Mouse (Mus musculus) liver, embryonic 13.5 days (tissue): Measurements from ENCODE around the gene Hcls1. TPM values are rescaled to one million over a fixed set of nuclear protein-coding genes. Genes with fewer than 3 reads are reported as not detected.

Source experiments
- ATAC-seq: fragments of 200-750 bp; cut with Nextera tagmentation; 2 replicates; pipeline ENCODE4 v1.8.0; 2017; ENCODE audit warnings: low read depth, mild to moderate bottlenecking, moderate number of reproducible peaks, moderate library complexity
- DNase-seq: peaks from one replicate; pipeline ENCODE4 v3.0.0; 2022
- H3K27ac ChIP-seq: fragments of 300-500 bp; sonication (generic); 2 replicates; pipeline ENCODE4 v1.5.1; 2015; ENCODE audit warnings: moderate library complexity, mild to moderate bottlenecking, inconsistent platforms
- H3K27me3 ChIP-seq: fragments of 300-500 bp; sonication (generic); 2 replicates; pipeline ENCODE4 v1.6.1; 2015; ENCODE audit warnings: mild to moderate bottlenecking, inconsistent platforms
- H3K36me3 ChIP-seq: fragments of 300-500 bp; sonication (generic); 2 replicates; pipeline ENCODE4 v1.6.1; 2015; ENCODE audit warnings: mild to moderate bottlenecking, inconsistent platforms
- H3K4me1 ChIP-seq: fragments of 300-500 bp; sonication (generic); replicated peaks from 2 replicates; pipeline ENCODE4 v1.6.1; 2015; ENCODE audit warnings: inconsistent platforms
- H3K4me2 ChIP-seq: fragments of 300-500 bp; sonication (generic); 2 replicates; pipeline ENCODE4 v1.6.1; 2015; ENCODE audit warnings: inconsistent platforms, mild to moderate bottlenecking, moderate library complexity
- H3K4me3 ChIP-seq: fragments of 300-500 bp; sonication (generic); replicated peaks from 2 replicates; pipeline ENCODE4 v1.5.1; 2015; ENCODE audit warnings: mild to moderate bottlenecking, inconsistent platforms
- H3K9ac ChIP-seq: fragments of 300-500 bp; sonication (generic); 2 replicates; pipeline ENCODE4 v1.6.1; 2015; ENCODE audit warnings: mild to moderate bottlenecking, inconsistent platforms
- H3K9me3 ChIP-seq: fragments of 300-500 bp; sonication (generic); replicated peaks from 2 replicates; pipeline ENCODE4 v1.6.1; 2016; ENCODE audit warnings: inconsistent platforms
- WGBS: fragments of 180-500 bp; shearing (Covaris S2); methylation state at CpG from one replicate; pipeline ENCODE4 v1.1.7; 2015; ENCODE audit not compliant: insufficient replicate concordance; 5-methylcytosine and 5-hydroxymethylcytosine counted together
- polyA plus RNA-seq: library from polyadenylated mRNA; unstranded; fragments of >200 nt; fragmentation: Nextera tagmentation; extraction: Ambion mirVana; gene quantifications from 2 replicates; pipeline ENCODE4 v1.2.1, GENCODE M21; 2015

Hcls1 gene
- polyA plus RNA-seq, 1 experiment from 2014 or later, result 12.6 TPM

- H3K27me3 ChIP-seq, result no peaks in the 10 kb centered on the region
- ATAC-seq (no peak), DNase-seq (no peak)
- no peak overlapping the region for H3K27ac ChIP-seq
- H3K4me1 ChIP-seq, result no peaks in the 10 kb centered on the region
- H3K4me3 ChIP-seq, result no peak overlapping the region
- H3K9ac ChIP-seq, result no peak overlapping the region
- WGBS, result 65% methylated on average over 3 of the region's 3 CpGs
- no peaks in the 10 kb centered on the region for H3K9me3 ChIP-seq
- H3K36me3 ChIP-seq, result peaks cover 47% of the 10 kb centered on the region
- no peak overlapping the region for H3K4me2 ChIP-seq
Observed at GRCm38 (mm10) chr16:36920410-36920809, 14.4 kb upstream of the Hcls1 start.

- ATAC-seq, result no peak
Observed at GRCm38 (mm10) chr16:36921067-36921613, 13.6 kb upstream of the Hcls1 start.

GRCm38 (mm10) chr16:36921980-36922379 lies 12.8 kb upstream of the Hcls1 start:
- DNase-seq (no peak), ATAC-seq (no peak)
- Histone ChIP-seq H3K4me2 (no peak overlapping the region), H3K4me3 (no peak overlapping the region), H3K9ac (no peak overlapping the region), H3K27ac (no peak overlapping the region), H3K9me3 (no peaks in the 10 kb centered on the region), H3K27me3 (no peaks in the 10 kb centered on the region), H3K4me1 (no peaks in the 10 kb centered on the region), H3K36me3 (peaks cover 47% of the 10 kb centered on the region)
- WGBS, result 68% methylated on average over 6 of the region's 6 CpGs

More at GRCm38 (mm10) chr16:36921067-36921613, 13.6 kb upstream of the Hcls1 start:
- WGBS, result 83% methylated on average over 8 of the region's 8 CpGs
- H3K27me3 ChIP-seq, result no peaks in the 10 kb centered on the region
- peaks cover 46% of the 10 kb centered on the region for H3K36me3 ChIP-seq
- no peak for DNase-seq
- H3K4me1 ChIP-seq, result no peaks in the 10 kb centered on the region
- H3K27ac ChIP-seq, result no peak overlapping the region
- H3K4me2 ChIP-seq, result no peak overlapping the region
- H3K4me3 ChIP-seq, result no peak overlapping the region
- H3K9me3 ChIP-seq, result no peaks in the 10 kb centered on the region
- H3K9ac ChIP-seq, result no peak overlapping the region

GRCm38 (mm10) chr16:36924312-36924711 lies 10.5 kb upstream of the Hcls1 start:
- Histone ChIP-seq H3K27me3 (no peaks in the 10 kb centered on the region), H3K36me3 (peaks cover 50% of the 10 kb centered on the region), H3K9me3 (no peaks in the 10 kb centered on the region), H3K9ac (no peak overlapping the region), H3K4me3 (no peak overlapping the region), H3K27ac (no peak overlapping the region), H3K4me1 (no peaks in the 10 kb centered on the region), H3K4me2 (no peak overlapping the region)
- DNase-seq (no peak), ATAC-seq (no peak)
- WGBS, result 91% methylated on average over 8 of the region's 8 CpGs

- no peaks in the 10 kb centered on the region for H3K4me1 ChIP-seq
- no peak overlapping the region for H3K4me2 ChIP-seq
- DNase-seq (no peak), ATAC-seq (no peak)
- no peak overlapping the region for H3K9ac ChIP-seq
- H3K4me3 ChIP-seq, result no peak overlapping the region
- no peak overlapping the region for H3K27ac ChIP-seq
- peaks cover 56% of the 10 kb centered on the region for H3K36me3 ChIP-seq
- H3K27me3 ChIP-seq, result no peaks in the 10 kb centered on the region
- WGBS, result 75% methylated on average over 6 of the region's 6 CpGs
- no peaks in the 10 kb centered on the region for H3K9me3 ChIP-seq
Observed at GRCm38 (mm10) chr16:36925351-36925750, 9.4 kb upstream of the Hcls1 start.

GRCm38 (mm10) chr16:36925797-36926196 lies 9.0 kb upstream of the Hcls1 start:
- H3K27me3 ChIP-seq, result no peaks in the 10 kb centered on the region
- H3K4me2 ChIP-seq, result no peak overlapping the region
- no peak overlapping the region for H3K4me3 ChIP-seq
- WGBS, result 76% methylated on average over 6 of the region's 6 CpGs
- DNase-seq, result no peak
- H3K4me1 ChIP-seq, result no peaks in the 10 kb centered on the region
- peaks cover 56% of the 10 kb centered on the region for H3K36me3 ChIP-seq
- H3K9ac ChIP-seq, result no peak overlapping the region
- no peak for ATAC-seq
- no peaks in the 10 kb centered on the region for H3K9me3 ChIP-seq
- no peak overlapping the region for H3K27ac ChIP-seq

- H3K27ac ChIP-seq, result no peak overlapping the region
- peaks cover 58% of the 10 kb centered on the region for H3K36me3 ChIP-seq
- H3K9ac ChIP-seq, result no peak overlapping the region
- no peak overlapping the region for H3K4me2 ChIP-seq
- H3K4me3 ChIP-seq, result no peak overlapping the region
- DNase-seq (no peak), ATAC-seq (no peak)
- H3K9me3 ChIP-seq, result no peaks in the 10 kb centered on the region
- no peaks in the 10 kb centered on the region for H3K4me1 ChIP-seq
- no peaks in the 10 kb centered on the region for H3K27me3 ChIP-seq
- WGBS, result 80% methylated on average over 10 of the region's 10 CpGs
Observed at GRCm38 (mm10) chr16:36926514-36927447, 8.0 kb upstream of the Hcls1 start.

- 60% methylated on average over 10 of the region's 10 CpGs for WGBS
- Histone ChIP-seq H3K9me3 (no peaks in the 10 kb centered on the region), H3K4me2 (no peak overlapping the region), H3K4me1 (no peaks in the 10 kb centered on the region), H3K27ac (no peak overlapping the region), H3K36me3 (peaks cover 66% of the 10 kb centered on the region), H3K4me3 (no peak overlapping the region), H3K27me3 (no peaks in the 10 kb centered on the region), H3K9ac (no peak overlapping the region)
- DNase-seq (no peak), ATAC-seq (no peak)
Observed at GRCm38 (mm10) chr16:36927495-36928105, 7.2 kb upstream of the Hcls1 start.

GRCm38 (mm10) chr16:36928106-36928500 lies 6.7 kb upstream of the Hcls1 start:
- no peak for DNase-seq
- 83% methylated on average over 8 of the region's 8 CpGs for WGBS
- no peak for ATAC-seq
- Histone ChIP-seq H3K36me3 (peaks cover 71% of the 10 kb centered on the region), H3K9me3 (no peaks in the 10 kb centered on the region), H3K4me2 (no peak overlapping the region), H3K4me1 (no peaks in the 10 kb centered on the region), H3K4me3 (no peak overlapping the region), H3K27ac (no peak overlapping the region), H3K9ac (no peak overlapping the region), H3K27me3 (no peaks in the 10 kb centered on the region)

- WGBS, result 92% methylated on average over 7 of the region's 7 CpGs
- Histone ChIP-seq H3K9ac (no peak overlapping the region), H3K4me1 (peaks cover 4% of the 10 kb centered on the region), H3K27ac (no peak overlapping the region), H3K36me3 (peaks cover 74% of the 10 kb centered on the region), H3K27me3 (no peaks in the 10 kb centered on the region), H3K9me3 (no peaks in the 10 kb centered on the region), H3K4me2 (no peak overlapping the region), H3K4me3 (no peak overlapping the region)
- no peak for ATAC-seq
- no peak for DNase-seq
Observed at GRCm38 (mm10) chr16:36929216-36929615, 5.6 kb upstream of the Hcls1 start.

GRCm38 (mm10) chr16:36930231-36931136 lies 4.3 kb upstream of the Hcls1 start:
- Histone ChIP-seq H3K27me3 (no peaks in the 10 kb centered on the region), H3K27ac (no peak overlapping the region), H3K36me3 (peaks cover 65% of the 10 kb centered on the region), H3K9me3 (no peaks in the 10 kb centered on the region), H3K4me3 (no peak overlapping the region), H3K4me1 (peaks cover 12% of the 10 kb centered on the region), H3K4me2 (no peak overlapping the region), H3K9ac (no peak overlapping the region)
- no peak for DNase-seq
- WGBS, result 68% methylated on average over 11 of the region's 11 CpGs
- ATAC-seq, result no peak
